Mouse (Mus musculus): Measurements from ENCODE around the gene Cd83.
A peak's percentile ranks its signal among the peaks of the same experiment; 100 is the strongest.

The Cd83 gene

GRCm38 (mm10) chr13:43784725-43785711 is at the start of gene Cd83:
Gene Cd83 (plus strand): TSS chr13:43784775.
- DNase-seq = peak; percentile 84

- peak; percentile 92 for DNase-seq
These were observed 44.8 kb upstream of the Cd83 start for GRCm38 (mm10) chr13:43739598-43740275.

GRCm38 (mm10) chr13:43740276-43740608 is 44.3 kb upstream of the Cd83 start:
- DNase-seq = no peak

DNA sequence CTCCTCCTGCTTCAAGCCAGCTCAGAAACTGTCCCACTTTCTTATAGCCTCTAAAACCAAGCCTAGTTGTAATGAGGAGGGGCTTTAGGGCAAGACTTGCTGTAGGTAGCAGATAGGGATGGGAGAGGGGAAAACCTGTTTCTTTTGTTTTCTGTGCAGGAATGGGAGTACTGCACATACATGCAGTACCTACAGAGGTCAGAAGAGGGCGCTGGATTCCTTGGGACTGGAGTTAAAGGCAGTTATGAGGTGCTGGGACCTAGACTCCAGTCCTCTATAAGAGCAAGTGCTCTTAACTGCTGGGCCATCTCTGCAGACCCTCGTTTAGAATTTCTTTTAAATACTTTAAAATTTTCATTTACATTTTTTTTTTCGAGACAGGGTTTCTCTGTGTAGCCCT is 41.9 kb upstream of the Cd83 start:
- no peak for DNase-seq

DNA sequence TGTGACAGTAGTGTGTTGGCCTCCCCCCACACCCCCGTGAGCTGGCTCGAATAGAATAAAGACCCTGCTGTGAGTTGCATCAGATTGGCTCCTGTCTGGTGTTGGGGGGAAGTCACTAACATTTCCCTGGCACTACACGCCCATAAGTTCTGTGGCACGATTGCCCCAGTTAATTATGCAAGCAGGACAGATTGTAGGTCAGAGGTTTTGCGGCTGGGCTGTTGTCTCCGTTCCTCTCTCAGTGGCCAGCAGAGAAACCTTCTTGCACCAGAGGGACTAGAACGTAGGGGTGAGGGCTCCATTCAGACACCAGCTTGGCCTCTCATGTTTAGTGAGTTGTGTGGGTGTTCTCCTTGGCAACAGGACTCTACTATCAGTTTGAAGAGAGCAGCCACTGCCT is 40.3 kb upstream of the Cd83 start:
- DNase-seq = no peak

DNA sequence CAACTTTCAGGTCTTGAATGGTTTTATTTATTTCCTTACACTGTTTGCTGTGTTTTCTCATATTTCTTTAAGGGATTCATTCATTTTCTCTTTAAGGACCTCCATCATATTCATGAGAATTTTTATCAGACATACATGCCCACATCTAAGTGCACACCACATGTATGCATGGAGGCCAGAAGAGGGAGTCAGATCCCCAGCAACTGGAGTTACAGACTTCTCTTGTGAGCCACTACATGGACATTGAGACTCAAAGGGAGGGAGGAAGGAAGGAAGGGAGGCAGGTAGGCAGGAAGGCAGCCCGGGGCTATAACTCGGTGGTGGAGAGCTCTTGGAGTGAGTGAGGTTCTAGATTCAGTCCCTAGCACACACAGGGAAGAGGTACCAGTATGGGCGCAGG is 34.3 kb upstream of the Cd83 start:
- no peak for DNase-seq

- no peak for DNase-seq
These were observed 33.6 kb upstream of the Cd83 start for GRCm38 (mm10) chr13:43750966-43751365.

- DNase-seq = no peak
These were observed 32.2 kb upstream of the Cd83 start for GRCm38 (mm10) chr13:43752407-43752806.

GRCm38 (mm10) chr13:43753652-43754051 is 30.9 kb upstream of the Cd83 start:
- DNase-seq = no peak

GRCm38 (mm10) chr13:43754455-43755128 is 30.0 kb upstream of the Cd83 start:
- DNase-seq = no peak

DNA sequence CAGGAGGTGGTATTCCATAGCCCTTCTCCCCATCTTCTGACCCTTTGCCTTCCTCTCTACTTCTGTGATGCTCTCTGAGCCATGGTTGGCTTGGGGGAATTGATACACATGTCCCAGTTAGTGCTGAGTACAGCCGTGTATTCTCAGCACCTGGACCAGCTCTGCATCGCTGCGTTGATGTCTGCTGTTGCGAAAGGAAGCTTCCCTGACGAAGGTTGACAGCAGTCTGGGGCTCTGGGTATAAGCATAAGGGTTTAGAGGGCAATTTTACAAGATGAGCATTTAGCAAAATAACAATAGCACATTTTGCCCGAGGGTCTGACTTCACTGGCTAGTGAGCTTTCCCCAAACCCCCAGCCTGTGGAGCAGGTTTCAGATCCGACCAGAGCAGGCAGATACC is 29.0 kb upstream of the Cd83 start:
- DNase-seq = peak; percentile 65

DNA sequence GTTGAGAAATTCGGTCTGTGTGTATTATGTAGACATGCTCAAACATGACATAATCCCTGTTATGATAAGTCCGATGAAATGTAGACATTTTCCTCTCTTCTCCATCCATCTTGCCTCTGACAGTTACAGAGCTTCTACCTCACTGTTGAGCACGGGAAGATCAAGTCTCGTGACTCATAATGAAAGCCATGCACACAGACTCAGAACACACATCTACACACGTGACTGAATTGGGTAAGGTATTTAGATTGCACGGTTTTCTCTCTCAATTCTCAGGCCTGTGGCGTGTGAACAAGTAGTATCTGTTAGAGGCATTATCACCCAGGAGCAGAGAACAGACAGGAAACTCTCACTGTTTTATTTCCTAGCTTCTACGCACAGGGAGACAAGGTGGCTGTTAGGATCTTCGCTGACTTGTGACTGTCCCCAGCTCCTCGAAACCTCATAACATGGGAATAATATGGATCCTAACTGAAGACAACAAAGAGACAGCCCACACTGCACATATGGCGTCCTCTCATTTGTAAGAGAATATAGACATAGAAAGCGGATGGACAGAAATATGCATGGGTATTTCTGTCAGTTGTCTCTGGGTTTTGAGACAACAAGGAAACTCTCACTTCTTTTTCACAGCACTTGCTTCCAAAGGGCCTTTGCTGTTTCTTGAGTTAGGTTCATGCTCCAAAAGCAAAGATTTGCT is 23.3 kb upstream of the Cd83 start:
- no peak for DNase-seq

DNA sequence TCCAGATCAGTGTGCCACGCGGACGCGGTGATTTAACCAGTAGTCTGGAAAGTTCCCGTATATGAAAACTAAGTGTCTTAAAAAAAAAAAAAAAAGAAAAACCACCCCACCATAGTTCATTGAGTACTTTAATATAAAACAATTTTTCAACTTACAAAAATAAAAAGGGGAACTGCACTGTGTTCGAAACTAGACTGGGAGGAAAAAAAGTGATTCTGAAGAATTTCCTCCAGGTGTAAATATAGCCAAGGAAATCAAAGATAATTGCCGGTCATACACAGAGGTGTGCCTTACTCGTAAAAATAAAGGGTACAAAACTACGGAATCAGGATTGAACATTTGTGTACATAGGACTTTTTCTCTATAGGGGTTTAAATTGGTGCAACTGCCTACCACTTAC is 21.7 kb upstream of the Cd83 start:
- DNase-seq = no peak

GRCm38 (mm10) chr13:43763301-43763994 is 21.1 kb upstream of the Cd83 start:
- no peak for DNase-seq

- no peak for DNase-seq
These were observed 20.5 kb upstream of the Cd83 start for GRCm38 (mm10) chr13:43763995-43764579.

- no peak for DNase-seq
These were observed 19.2 kb upstream of the Cd83 start for GRCm38 (mm10) chr13:43765293-43765814.

DNA sequence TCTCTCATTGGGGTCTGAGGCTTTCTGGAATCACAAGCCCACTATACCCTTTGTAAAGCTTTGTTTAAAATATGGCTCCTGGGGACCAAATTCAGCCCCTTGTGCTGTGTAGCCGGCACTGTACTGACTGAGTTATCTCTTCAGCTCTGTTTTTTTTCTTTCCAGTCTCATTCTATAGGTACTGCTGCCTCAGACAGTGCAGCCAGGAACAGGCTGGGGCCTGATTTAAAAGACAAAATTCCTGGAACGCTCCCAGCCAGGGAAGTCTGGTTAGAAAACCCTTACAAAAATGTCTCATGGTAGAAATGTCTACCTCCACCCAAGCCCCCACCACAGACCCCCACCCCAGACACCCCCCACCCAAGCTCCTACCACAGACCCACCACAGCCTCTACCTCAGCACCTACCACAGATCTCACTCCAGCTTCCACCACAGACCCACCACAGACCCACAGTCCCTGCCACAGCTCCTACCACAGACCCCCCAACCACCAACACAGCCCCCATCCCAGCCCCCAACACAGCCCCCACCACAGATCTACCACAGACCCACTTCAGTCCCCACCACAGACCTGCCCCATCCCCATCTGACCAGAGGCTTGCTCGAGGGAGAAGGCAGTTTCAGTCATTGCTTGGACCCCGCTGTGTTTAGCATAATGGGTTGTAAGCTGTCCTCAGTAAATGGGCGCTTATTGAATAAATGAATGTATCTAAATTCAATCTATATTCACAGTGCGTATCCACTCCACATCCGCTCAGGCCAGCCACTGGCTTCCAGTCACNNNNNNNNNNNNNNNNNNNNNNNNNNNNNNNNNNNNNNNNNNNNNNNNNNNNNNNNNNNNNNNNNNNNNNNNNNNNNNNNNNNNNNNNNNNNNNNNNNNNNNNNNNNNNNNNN is 17.5 kb upstream of the Cd83 start:
- no peak for DNase-seq

DNA sequence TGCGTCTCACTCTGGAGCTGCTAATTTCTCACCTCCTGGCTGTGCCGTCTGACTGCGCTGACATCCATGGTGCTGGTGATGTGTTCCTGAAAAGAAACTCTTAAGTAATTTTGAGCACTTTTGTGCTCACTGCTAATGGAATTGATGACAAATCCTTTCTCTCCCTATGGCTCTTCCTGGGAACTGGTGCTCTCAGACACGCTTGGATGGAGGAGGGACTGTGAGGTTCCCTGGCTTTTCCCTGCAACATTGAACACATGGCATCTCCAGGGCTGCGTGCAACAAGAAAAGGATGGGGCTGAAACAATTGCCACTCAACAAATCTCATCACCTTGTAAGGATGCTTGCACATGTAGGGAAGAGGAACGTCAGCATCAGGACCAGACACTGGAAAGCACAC is 11.6 kb upstream of the Cd83 start:
- DNase-seq = no peak

- DNase-seq = peak; percentile 58
These were observed 10.5 kb upstream of the Cd83 start for GRCm38 (mm10) chr13:43773965-43774566.
